Mouse (Mus musculus) layer of hippocampus, adult 9-10 months (tissue): ENCODE results near the gene Cnnm3.

Experiments used
- DNase-seq: peaks from one replicate; pipeline ENCODE4 v3.0.0; 2022; ENCODE audit warnings: low spot score

Gene Cnnm3

GRCm38 (mm10) chr1:36501261-36501660 is 10.4 kb upstream of the Cnnm3 start:
- DNase-seq = peak; percentile 40

GRCm38 (mm10) chr1:36508238-36508637 is 3.4 kb upstream of the Cnnm3 start:
- DNase-seq = no peak

GRCm38 (mm10) chr1:36512089-36512965 is 660 bp downstream of the Cnnm3 start:
- no peak for DNase-seq

GRCm38 (mm10) chr1:36512966-36513280 is 1.3 kb downstream of the Cnnm3 start:
- no peak for DNase-seq

GRCm38 (mm10) chr1:36513310-36513709 is 1.6 kb downstream of the Cnnm3 start:
- DNase-seq = no peak

- no peak for DNase-seq
These were observed 2.1 kb downstream of the Cnnm3 start for GRCm38 (mm10) chr1:36513718-36514117.

- no peak for DNase-seq
These were observed 6.6 kb downstream of the Cnnm3 start for GRCm38 (mm10) chr1:36518259-36518658.

GRCm38 (mm10) chr1:36519626-36520025 is 8.0 kb downstream of the Cnnm3 start:
- DNase-seq = no peak

- DNase-seq = no peak
These were observed 10.5 kb downstream of the Cnnm3 start for GRCm38 (mm10) chr1:36522210-36522609.

GRCm38 (mm10) chr1:36523332-36524013 is 11.8 kb downstream of the Cnnm3 start:
- no peak for DNase-seq

- DNase-seq = no peak
These were observed 12.4 kb downstream of the Cnnm3 start for GRCm38 (mm10) chr1:36524058-36524457.

- DNase-seq = no peak
These were observed 14.1 kb downstream of the Cnnm3 start for GRCm38 (mm10) chr1:36525774-36526173.

- no peak for DNase-seq
These were observed 15.2 kb downstream of the Cnnm3 start for GRCm38 (mm10) chr1:36526903-36527302.

- DNase-seq = no peak
These were observed 16.7 kb downstream of the Cnnm3 start for GRCm38 (mm10) chr1:36528351-36528750.

GRCm38 (mm10) chr1:36529274-36529673 is 17.6 kb downstream of the Cnnm3 start:
- no peak for DNase-seq

- no peak for DNase-seq
These were observed 18.2 kb downstream of the Cnnm3 start for GRCm38 (mm10) chr1:36529875-36530274.

- DNase-seq = no peak
These were observed 18.8 kb downstream of the Cnnm3 start for GRCm38 (mm10) chr1:36530485-36530884.

GRCm38 (mm10) chr1:36530962-36531361 is 19.3 kb downstream of the Cnnm3 start:
- DNase-seq = no peak

GRCm38 (mm10) chr1:36531461-36531860 is 19.8 kb downstream of the Cnnm3 start:
- no peak for DNase-seq

GRCm38 (mm10) chr1:36533546-36533945 is 21.9 kb downstream of the Cnnm3 start:
- no peak for DNase-seq

GRCm38 (mm10) chr1:36534595-36535058 is 23.0 kb downstream of the Cnnm3 start:
- no peak for DNase-seq

GRCm38 (mm10) chr1:36535477-36536396 is 24.1 kb downstream of the Cnnm3 start:
- DNase-seq = no peak
